Mouse (Mus musculus) frontal cortex, adult (tissue): ENCODE results near the gene Atxn3.
"Not testable (repeated sequence)": the region's sequence is repeated elsewhere in the genome, so short reads cannot be mapped to it uniquely, and the experiment has no call there.

ENCODE experiments used
- ATAC-seq: cut with Nextera tagmentation; 2 replicates; pipeline ENCODE4 v1.9.2; 2017; ENCODE audit warnings: mild to moderate bottlenecking, moderate library complexity, mixed read lengths; ENCODE audit not compliant: low TSS enrichment

The Atxn3 gene

DNA sequence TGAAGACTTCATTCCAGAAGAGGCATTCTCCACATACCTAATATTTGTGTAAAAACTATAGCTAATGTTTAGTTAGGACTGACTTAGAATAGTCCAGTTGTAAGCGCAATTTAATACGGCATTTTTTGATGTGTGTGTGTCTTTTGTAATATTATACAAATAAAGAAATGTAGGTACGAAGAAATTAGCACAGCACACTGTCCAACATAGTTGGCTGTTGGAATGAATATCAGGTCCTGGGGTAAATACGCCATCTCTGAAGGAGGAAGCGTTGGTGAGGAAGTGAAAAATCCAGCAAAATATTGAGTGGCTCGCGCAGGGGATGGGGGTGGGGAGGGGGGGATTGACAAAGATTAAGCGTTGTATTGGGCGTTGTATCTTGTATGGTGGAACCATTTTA, 510 bp upstream of the Atxn3 start:
- ATAC-seq: no peak

DNA sequence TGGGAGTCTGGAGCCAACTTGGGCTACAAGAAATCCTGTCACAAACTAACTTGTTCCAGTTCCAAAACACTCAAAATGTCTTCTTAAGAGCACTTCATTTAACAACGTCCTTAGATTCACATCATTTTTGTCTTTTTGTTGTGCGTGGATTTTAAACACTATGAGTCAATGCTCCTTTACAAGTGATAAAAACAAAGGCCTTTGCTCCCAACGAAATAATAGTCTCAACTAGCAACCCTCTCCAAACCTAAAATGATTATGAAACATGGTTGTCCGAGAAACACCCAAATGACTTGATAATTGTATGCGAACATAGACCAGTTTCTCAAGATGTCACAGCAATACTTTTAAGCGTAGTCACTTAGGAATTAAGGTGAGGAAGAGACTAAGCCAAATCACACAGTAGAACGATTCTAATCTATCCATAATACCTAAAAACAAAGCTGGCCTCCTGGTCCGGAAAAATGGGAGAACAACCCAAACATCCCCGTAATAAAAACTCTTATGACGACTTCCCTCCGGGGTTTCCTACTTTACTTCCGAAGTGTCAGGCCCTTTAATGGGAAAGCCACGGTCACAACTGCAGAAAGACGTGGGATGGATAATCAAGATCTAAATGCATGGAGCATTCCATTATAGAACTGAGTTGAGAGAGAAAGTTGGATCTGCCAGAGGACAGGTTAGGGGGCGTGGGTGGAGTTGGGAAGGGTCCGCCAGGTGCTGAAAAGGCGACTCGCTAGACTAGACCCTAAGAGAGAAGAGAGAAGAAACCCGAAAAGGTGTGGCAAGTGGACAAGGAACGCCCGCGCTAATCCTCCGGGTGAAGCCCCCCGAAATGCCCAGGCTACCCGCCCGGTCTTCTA, 736 bp downstream of the Atxn3 start:
- peak; percentile 38; the same call in 1 of the 2 replicates for ATAC-seq

DNA sequence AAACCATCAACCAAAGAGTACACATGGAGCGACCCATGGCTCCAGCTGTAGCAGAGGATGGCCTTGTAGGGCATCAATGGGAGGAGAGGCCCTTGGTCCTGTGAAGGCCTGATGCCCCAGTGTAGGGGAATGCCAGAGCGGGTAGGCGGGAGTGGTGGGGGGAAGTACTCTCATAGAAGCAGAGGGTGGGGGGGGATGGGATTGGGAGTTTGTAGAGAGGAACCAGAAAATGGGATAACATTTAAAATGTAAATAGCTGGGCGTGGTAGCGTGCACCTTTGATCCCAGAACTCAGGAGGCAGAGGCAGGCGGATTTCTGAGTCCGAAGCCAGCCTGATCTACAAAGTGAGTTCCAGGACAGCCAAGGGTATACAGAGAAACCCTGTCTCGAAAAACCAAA, 2.2 kb downstream of the Atxn3 start:
- ATAC-seq: not testable (repeated sequence)

DNA sequence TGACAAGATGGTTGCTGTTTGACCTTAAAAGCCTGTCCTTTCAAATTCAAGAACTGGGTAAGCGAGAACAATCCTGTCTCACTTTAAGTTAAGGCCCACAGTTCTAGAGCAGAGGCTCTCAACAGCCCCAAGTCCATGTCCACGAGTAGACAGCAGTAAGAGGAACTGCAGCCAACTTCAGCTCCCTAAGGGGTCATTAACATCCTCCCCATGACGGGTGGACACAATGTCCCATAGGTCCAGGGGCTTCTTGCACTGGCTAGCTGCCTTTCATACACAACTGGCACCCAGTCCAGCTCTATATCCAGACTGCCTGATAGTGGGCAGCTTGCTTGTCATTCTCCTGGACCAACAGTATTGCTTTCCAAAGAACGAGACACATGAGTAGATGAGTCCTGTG, 9.2 kb downstream of the Atxn3 start:
- ATAC-seq: no peak

DNA sequence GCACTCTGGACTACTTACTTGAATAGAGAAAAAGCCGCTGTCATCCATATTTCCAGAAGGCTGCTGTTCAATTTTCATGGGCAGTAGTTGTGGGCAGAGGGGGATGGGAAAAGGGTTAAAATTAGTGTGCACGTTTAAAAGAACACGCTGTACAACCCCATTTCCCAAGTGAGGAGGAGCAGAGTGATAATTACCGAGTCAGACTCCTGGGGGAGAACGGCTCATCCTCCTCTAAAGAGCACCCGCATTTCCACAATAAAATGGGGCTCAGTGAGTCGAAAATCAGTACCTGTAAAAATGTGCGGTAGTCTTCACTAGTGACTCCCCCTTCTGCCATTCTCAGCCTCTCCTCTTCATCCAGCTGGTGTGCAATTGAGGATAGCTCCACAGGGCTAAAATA, 10.1 kb downstream of the Atxn3 start:
- peak; percentile 83 for ATAC-seq

DNA sequence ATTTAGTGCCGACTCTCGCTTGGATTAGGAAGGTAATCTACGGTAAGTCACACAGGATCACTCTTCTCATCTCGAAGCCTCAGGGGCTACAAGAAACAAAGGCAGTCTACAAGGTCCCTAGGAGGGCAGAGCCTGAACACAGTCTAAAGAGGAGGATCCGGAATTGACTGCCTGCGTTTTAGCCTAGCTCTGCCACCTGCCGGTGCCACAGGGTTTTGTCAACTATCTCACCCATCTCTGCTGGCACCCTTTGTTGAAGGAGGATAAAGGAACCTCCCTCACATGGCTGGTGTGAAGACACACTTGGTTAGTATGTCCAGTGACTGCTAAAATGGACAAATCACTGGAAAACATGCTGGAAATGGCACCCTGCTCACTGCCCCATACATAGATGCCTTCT, 20.5 kb downstream of the Atxn3 start:
- ATAC-seq: peak; percentile 31; the same call in 1 of the 2 replicates

DNA sequence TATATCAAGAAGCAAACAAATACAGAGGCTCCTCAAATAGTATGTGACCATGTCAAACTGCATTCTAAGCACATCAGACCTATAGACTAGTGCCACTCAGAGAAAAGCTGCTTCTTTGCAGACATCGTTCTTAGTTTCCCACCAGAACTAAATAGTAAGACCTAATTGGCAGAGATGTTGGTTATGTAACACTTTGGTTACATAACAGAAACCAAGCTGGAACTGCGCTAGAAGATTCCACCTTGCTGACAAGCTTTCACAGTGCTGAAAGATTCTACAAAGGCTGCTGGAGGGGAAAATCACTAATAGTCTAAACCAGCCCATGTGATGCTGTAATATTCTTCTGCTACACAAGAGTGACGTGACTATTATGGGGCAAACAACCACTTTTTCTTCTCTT, 22.8 kb downstream of the Atxn3 start:
- peak; percentile 85 for ATAC-seq

DNA sequence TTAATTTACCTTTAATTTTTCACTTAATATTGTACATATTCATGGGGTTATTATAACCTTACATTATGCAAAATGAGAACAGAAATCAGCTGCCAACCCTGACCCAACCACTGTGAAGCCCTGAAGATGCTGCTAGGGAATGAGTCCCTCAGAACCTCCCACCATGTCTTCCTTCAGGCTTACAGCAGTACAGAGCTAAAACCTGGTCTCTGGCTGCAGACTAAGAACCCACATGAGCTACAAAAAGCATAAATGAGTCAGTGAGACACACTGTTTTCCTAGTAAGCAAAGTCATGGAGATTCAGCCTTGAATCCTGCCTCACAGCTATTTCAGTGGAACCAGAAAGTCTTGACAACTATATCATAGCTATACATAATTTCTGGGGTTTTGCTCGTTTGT, 29.6 kb downstream of the Atxn3 start:
- ATAC-seq: peak; percentile 52; the same call in 1 of the 2 replicates

DNA sequence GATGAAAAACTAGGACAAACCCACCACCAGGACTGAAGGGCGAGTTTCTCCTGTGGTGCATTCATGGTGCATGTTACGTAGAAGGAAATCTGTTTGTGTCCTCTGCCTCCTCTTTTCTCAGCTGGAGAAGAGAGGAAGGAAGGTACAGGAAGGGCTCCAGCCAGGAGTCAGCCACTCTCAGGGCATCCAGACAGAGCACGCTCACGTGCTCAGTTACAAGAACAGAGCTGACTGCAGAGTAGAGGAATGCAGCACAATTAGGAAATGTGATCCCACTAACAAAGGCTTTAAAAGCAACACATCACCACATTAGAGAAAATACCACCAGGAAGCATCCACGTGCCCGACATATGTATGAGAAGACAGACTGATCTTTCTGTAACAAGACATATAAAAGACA, 35.7 kb downstream of the Atxn3 start:
- ATAC-seq: no peak

DNA sequence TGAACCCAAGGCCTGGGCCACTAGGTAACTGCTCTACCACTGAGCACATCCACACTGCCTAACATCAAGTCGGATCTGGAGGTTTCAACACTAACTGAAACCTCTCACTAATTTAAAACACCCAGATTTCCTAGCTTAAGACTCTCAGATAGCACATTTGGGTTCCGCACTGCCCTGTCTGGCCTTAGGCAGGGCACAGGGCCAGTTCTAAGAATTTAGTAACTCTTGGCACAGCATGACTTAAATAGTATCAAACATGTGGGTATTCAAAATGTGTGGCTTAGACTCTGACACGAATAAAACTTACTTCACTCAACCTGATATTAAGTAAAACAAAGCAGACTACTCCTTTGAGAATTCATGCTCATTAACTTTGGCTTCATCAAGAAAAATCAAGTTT, 38.2 kb downstream of the Atxn3 start:
- ATAC-seq: no peak

DNA sequence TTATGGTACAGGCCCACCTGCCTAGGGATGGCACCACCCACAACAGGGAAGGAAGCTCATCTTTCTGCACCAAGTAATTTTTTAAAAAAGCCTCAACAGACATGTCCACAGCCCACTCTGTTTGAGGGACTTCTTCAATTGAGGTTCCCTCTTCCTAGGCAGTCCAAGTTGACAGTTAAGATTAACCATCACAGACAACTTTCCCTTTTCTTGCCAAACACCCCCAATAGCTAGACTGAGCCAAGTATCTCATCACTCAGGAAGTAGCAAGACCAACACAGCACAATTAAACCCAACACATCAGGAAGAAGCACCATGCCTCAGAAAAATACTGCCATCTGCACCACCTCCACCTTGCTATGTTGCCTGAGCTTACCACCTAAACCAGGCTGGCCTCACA, 40.9 kb downstream of the Atxn3 start:
- no peak for ATAC-seq

DNA sequence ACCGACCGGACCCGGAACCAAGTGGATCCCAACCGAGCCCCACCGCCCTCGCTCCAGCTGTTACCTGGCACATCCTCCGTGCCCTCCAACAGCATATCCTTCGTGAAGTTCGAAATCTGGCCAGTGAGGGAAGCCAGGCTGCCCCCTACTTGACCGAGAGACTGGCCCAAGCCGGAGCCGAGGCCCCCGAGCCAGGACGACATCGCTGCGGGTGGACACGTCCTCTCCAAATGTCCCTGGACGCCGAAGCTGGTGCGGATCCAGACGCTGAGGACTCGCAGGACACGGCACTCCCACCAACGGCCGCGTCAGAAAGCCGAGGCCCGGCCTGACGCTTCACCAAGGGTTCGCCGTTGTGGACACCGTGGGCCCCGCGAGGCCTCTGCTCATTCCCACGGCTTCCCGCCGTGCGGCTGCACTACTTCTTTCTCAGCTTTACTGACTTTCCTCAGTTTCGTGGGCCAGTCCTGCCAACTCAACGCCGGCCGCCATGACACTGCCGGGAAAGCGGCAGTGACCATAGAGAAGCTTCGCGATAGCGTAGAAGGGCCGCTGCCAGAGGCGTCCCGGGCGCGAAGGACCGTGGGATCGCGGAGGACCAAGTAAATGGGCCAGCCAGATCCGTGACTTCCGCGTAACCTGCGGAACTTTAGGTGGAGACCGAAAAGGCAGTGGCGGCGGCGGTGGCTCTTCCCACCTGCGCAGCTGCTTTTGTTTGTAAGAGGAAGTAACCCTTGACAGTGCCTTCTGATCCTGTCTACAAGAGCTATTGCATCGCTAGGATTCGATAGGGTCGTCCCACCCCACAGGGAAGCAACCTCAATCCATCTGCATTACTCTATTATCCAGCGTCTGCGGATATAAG, 45.2 kb downstream of the Atxn3 start, which contains the start of gene Trip11:
Gene Trip11 (minus strand): TSS at position 642 of the 865 bp plus-strand sequence.
- ATAC-seq: peak; percentile 95

DNA sequence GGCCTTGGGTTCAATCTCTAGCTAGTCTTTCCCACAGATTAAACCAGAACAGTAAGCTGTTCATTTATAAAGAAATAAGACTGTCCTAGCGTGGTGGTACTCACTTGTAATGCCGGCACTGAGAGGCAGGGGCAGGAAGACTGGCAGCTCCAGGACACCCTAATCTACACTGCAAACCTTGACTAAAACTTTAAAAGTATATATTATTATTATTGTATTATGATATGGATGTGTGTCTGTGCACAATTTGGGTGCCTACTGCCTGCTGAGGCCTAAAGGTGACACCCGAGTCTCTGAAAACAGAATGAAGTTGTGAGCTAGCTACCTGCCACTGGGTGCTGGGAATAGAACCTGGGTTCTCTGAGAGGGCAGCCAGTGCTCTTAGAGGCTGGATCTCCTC, 46.7 kb downstream of the Atxn3 start:
- no peak for ATAC-seq

DNA sequence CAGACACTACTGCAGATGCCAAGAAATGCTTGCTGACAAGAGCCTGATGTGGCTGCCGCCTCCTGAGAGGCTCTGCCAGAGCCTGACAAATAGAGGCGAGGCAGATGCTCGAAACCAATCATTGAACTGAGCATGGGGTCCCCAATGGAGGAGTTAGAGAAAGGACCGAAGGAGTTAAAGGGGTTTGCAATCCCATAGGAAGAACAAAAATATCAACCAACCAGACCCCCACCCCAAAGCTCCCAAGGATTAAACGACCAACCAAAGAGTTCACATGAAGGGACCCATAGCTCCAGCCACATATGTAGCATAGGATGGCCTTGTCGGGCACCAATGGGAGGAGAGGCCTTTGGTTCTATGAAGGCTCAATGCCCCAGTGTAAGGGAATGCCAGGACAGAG, 47.7 kb downstream of the Atxn3 start:
- ATAC-seq: no peak

DNA sequence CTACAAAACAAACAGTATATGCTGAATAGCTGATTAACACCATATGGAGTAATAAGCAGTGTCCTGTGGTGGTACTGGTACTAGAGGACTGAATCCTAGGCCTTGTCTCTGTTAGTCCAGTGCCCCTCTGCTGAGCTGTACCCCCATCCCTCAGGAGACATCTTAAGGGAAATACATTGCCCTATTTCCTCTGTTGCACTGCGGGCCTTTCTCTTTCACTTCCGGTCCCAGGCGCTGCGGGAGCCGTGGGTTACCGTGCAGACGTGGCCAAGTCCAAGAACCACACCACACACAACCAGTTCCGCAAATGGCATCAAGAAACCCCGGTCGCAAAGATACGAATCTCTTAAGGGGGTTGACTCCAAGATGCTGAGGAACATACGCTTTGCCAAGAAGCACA, 52.2 kb downstream of the Atxn3 start:
- ATAC-seq: no peak

DNA sequence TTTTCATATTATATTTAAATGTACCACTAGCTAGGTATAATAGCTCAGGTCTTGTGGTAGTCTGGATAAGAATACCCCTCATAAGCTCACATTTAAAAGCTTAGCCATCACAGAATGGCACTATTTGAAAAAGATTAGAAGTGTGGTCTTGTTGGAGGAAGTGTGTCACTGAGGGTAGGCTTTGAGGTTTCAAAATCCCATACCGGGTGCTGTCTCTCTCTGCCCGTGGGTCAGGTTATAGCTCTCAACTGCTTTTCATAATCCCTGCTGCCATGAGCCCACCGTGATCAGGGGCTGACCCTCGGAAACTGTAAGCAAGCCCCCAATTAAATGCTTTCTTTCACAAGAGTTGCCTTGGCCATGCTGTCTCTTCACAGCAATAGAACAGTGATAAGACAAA, 53.1 kb downstream of the Atxn3 start:
- ATAC-seq: no peak

DNA sequence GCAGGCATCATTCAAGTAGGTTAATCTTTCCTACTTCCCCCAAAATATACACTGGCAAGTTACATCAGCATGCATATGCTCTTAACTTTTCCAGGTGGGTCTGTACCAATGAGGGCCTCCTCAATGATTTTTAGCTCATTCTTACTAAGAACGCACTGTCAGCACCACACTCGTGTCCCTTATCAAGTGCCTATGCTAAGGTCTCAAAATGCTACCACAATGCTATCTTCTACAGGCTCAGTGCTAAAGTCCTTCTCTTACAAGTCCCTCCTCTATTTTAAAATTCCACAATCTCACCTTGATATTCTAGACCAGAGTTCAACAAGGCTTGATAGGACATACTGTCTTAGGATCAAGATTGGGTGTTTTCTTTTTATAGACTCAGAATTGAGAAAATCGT, 53.9 kb downstream of the Atxn3 start:
- ATAC-seq: no peak

DNA sequence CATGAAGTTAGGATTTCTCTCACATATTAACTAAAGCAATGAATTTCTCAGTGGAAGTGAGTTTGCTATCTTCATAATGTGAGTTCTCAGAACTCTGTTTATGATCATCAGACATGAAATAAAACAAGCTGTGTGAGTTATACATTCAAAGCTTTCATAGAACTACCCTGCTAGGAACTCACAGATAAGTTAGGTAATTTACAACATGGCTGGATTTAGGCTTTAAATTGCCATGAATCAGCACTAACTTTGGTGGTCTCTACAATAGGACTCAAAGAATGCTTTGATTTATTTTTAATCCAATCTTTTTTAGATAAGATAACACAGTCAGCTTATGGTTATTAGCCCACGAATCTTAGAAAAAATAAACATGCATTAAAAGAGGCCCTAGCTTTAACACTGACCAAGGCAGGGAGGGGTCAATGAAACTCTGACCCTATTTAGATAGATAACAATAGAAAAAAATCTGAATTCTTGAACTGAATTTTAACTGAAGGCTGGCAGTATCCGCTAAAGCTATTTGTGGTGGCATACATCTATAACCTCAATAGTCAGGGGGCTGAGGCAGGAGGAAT, 58.3 kb downstream of the Atxn3 start:
- no peak for ATAC-seq

DNA sequence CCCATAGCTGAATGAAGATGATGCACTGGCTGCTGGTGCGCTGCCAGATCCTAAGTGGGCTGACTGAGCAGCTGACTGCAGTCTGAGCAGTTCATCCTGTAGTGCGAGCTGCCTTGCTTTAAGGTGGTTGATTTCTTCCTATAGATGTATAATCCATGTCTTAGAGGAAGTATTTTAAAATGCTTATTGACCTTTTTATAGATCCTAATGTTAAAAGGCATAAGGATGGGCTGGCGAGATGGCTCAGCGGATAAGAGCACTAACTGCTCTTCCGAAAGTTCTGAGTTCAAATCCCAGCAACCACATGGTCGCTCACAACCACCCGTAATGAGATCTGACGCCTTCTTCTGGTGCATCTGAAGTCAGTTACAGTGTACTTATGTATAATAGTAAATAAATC, 59.1 kb downstream of the Atxn3 start:
- no peak for ATAC-seq

DNA sequence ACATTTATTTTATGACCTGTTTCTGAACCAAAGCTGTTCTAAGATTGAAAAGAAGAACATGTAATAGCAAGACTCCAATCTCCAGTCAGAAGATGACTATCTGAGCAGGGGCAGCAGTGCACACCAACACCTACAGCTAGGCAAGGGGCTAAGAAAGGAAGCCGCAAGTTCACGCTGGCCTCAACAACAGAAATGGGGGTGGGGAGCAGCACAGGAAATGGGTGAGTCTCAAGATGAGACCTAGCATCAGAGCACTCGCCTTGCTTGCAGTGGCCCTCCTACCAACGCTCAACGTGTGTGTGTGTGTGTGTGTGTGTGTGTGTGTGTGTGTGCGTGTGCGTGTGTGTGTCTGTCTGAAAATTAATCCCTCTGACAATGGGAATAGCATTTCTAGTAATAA, 60.9 kb downstream of the Atxn3 start:
- ATAC-seq: no peak

DNA sequence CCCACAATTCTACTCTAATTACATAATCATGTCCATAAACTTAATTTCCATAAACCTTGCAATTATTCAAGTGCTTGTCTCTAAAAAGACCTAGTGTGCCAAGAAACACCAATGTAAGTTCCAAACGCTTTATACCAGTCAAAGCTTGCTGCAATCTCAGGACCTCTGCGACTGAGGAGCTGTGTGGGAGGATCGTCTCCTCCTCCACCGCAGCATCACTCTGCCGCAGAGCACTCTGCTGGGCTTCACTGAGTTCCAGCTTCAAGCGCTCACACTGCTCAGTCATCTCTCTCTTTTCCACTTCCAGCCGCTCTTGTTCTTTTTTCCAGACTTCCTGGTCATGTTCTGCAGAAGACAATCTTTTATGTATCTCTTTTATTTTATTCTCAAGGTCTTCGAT, 64.8 kb downstream of the Atxn3 start:
- ATAC-seq: peak; percentile 93

DNA sequence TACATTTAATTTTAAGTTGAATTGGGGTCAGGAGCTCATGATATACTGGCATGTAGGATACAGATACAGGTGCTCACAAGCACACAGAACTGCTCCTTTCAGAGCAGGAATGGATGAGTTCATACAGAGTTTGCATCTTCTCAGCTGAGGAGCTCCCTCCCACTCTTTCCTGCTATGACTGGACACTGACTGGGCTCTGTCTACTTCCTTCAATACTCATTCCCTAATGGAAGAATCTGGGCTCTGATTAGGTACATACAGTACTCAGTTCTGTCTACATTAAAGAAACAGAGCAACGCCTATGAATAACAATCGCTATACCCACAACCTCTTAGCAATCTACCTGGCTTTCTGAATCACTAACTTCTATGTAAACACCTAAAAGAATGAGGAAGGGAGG, 65.2 kb downstream of the Atxn3 start:
- peak; percentile 57 for ATAC-seq

DNA sequence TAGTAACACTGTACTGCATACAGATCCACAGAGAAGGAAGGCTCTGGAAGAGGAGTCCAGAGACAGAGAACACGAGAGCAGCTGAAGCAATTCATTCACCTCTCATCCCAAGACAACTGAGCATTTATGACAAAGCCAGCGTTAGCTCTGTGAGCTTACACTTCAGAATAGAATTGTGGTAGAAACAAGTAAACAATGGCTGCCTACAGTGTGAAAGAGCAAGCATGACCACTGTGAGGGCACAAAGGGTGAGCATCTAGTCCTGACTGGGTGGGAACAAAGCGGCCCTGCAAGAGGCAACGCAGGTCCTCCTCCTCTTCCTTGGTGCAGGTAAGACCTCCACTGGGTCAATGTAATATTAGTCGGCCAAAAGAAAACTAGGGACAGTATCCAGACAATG, 67.0 kb downstream of the Atxn3 start:
- no peak for ATAC-seq
